In genomic region chr8:71631897-71632296, GRCm38 (mm10) we compare ENCODE assay signal across 1 mouse cellular context.
A peak's percentile ranks its signal among the peaks of the same experiment; 100 is the strongest.
TF ChIP-seq lines count a peak whose summit lies in the region.

No protein-coding gene starts in this region.

TF ChIP-seq in MEL, 35 proteins besides CTCF, POLR2A, EP300 and RAD21 (continued from another document):
- TF ChIP-seq MAX (IDR thresholded peaks at IDR 0.05; ENCODE audit: low read length) (peak; percentile 39; the same call in 1 of the 2 replicates), MAZ (IDR thresholded peaks at IDR 0.05; ENCODE audit: low read depth, low read length) (no peak), TCF12 (IDR thresholded peaks at IDR 0.05; ENCODE audit: low read depth, low read length) (no peak), USF2 (IDR thresholded peaks at IDR 0.05; ENCODE audit: borderline replicate concordance in 1 of 2, insufficient read depth in 1 of 2, low read depth in 1 of 2, low read length in 2 of 2) (peak; percentile 28 to 68; a peak in 1 of 4 replicates)
TF ChIP-seq in MEL: peak in this region for 4.
